Mouse (Mus musculus) adrenal gland, postnatal 10 days (tissue): Measurements from ENCODE around the gene Myf6. TPM values are rescaled to one million over a fixed set of nuclear protein-coding genes. Genes with fewer than 3 reads are reported as not detected.

Source experiments
- DNase-seq: peaks from one replicate; pipeline ENCODE4 v3.0.0; 2021; ENCODE audit warnings: mixed read lengths
- long read RNA-seq, 2 experiments: library from polyadenylated mRNA; stranded (forward); transcript quantifications; one replicate each; pipeline ENCODE4 v2.0.0; 2021
- total RNA-seq, 2 experiments: library from RNA; stranded (reverse); gene quantifications; 2 replicates each; pipeline ENCODE4 v1.2.3; 2021

The Myf6 gene
- 1 to 10 TPM; 2.4 to 9.0 TPM for total RNA-seq
- long read RNA-seq, experiment 1, partial matches to known transcripts, result 0 of 3 reads
- long read RNA-seq, experiment 1, other reads (novel, unspliced or antisense), result 0 of 3 reads
- long read RNA-seq, experiment 2, partial matches to known transcripts, result 0 of 1 reads
- long read RNA-seq, experiment 2, other reads (novel, unspliced or antisense), result 0 of 1 reads

- no peak for DNase-seq
These were observed at the start of gene Myf6 for GRCm38 (mm10) chr10:107494568-107494967. Gene Myf6 (minus strand): TSS chr10:107494737.

DNA sequence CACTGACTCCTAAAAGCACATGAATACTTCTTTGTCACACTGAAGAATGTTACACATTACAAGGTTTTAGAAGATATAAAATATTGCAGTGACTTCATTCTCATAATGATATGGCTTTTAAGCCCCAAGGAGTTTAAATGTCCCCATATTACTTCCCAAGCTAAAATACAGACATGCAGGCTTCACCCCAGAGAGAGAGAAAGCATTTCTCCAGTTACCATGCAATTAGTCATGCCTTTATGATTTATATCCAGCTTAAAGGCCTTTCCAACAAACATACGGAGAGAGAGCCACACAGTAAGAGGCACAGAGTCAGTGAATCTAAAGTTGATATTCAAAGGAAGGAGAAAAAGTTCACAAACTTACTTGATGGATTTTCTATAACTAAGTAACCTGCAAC lies 48.5 kb upstream of the Myf6 start:
- no peak for DNase-seq

DNA sequence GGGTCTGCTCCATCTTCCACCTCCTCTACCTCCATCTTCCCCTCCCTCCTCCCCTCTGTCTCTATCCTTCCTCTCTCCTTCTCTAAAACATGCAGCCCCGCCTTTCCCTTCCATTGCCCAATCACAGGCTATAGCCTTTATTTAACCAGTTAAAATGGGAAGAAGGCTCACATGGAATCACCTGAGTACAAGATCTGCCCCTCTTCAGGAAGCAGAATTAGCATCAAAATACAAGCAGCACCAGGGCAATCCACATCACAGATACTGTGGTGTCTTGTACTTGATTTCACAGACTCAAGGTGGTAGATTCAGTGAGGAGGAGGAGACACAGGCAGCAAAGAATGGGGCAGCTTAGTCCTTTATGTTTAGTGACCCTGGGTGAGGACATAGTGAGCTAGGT lies 34.2 kb upstream of the Myf6 start:
- no peak for DNase-seq

- DNase-seq, result no peak
These were observed 24.7 kb upstream of the Myf6 start for GRCm38 (mm10) chr10:107519216-107519615.

DNA sequence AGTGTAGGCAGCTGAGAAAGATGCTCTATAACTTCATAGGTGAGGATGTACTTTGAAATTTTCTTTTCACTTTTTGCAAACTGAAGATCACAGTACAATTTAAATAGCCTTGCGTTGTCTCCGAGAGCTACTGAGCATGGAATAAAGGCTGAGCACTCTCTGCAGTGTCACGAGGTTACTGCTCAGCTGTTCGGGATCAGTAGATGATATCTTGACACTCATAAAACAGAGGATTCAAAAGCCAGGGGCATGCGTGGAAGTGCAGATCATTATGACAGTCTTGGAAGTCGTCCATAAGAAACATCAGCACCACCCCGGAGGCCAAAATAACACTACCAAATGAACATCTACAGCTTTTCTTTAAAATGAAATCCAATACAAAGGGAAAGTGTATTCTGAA lies 22.1 kb upstream of the Myf6 start:
- no peak for DNase-seq

DNA sequence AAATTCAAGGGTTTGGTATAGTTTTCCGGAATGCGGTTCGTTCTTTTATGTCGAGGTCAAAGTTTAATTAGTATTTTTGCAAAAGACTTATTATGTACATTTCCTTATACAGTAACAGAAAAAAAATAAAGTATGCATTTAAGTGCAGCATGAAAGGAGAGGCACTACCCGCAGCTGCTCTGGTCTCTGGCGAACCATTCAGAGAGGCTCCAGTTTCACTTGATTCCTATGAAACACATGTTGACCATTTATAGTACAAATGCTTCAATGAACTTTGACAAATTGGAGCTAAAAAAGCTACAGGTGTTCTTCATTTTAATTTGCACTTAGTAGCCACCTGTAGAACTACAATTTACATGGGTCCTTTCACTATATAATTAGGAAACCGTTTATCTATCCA lies 20.2 kb upstream of the Myf6 start:
- DNase-seq, result no peak

GRCm38 (mm10) chr10:107506397-107506796 lies 11.9 kb upstream of the Myf6 start:
- no peak for DNase-seq

DNA sequence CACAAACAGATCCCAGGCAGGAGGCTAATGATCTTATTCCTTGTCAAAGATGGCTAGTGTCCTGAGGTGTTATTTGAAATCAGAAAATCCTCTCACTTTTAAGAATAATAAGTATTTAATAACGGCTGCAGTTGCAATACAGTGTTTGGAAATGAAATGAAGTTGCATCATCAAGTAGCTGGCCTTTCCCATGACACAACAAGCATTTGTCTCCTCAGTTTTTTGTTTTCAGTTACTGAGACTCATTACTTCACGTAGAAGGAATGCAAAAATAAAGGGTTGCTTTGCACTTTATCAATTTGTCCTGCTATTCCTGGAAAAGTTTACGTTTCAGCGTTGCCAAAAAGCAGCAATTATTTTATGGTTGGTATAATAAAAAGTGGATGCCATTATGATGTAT lies 8.9 kb upstream of the Myf6 start:
- DNase-seq, result no peak

DNA sequence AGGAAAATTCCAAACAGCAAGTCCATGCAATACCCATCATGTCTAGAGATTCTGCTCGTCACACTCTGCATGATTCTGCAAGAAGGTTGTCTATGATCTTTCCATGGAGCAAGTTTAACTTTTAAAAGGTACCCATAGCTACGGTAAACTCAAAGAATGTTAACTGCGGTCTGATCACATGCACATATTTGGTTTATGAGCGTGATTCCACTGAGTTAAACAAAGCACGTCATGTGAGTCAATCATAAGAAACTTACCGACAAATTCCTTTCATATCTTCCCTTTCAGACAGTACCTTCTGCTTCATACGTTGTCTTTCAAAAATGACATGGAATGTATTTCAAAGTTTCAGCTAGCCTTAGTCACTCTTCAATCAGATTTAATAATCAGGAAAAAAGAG lies 7.7 kb upstream of the Myf6 start:
- no peak for DNase-seq

- DNase-seq, result no peak
These were observed 5.1 kb upstream of the Myf6 start for GRCm38 (mm10) chr10:107499656-107500055.

DNA sequence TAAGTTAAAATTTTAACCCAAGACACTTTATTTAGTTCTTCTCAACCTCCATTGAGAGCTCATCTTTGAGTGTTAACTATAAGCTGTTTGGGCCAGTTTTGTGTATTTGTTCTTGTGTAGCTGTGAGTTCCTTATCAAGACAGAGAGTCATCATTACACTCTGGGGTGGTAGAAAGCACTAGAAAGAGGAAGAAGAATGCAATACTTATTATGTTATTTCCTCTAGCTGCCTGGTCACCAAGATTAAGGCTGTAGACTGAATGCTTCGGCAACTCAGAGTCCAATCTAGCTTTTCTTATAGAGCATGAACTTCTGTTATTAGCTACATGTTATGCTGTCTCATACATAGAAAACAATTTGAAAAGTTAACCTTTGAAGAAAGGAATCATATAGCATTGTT lies 1.9 kb upstream of the Myf6 start:
- no peak for DNase-seq

DNA sequence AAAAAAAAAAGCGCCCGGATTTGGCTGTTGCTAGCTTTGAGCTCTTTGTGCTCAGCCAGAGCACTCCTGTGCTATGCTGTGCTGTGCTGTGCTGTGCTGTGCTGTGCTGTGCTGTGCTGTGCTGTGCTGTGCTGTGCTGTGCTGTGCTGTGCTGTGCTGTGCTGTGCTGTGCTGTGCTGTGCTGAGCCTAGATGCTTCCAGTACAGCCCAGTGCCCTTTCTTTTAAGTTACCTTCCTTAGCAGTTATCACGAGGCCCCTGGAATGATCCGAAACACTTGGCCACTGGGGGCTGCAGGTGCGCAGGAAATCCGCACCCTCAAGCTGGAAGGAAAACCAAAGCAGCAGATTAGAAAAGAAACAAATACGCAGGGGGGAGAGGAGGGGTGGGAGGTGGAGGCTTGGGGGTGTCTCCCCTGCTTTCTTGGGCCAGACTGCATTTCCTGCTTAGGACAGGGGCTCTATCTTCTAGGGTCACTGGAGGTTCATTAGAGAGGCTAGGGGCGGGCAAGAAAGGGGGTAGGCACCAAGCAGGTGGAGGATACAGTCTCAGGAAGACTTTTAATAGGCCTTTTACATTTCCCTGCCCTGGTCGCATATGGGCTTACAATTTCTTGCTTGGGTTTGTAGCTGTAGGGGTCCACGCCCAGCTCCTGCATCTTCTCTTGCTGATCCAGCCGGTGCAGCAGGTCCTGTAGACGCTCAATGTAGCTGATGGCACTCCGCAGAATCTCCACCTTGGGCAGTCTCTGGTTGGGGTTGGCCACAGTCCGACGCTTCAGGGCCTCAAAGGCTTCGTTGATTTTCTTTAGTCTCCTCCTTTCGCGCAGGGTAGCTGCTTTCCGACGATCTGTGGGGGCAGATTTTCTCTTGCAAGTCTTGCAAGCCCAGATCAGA lies 710 bp downstream of the Myf6 start:
- no peak for DNase-seq

- no peak for DNase-seq
These were observed 1.5 kb downstream of the Myf6 start for GRCm38 (mm10) chr10:107492867-107493579.

GRCm38 (mm10) chr10:107488654-107489315 lies 5.8 kb downstream of the Myf6 start:
- DNase-seq, result no peak

- DNase-seq, result no peak
These were observed 7.8 kb downstream of the Myf6 start for GRCm38 (mm10) chr10:107486770-107487169.

DNA sequence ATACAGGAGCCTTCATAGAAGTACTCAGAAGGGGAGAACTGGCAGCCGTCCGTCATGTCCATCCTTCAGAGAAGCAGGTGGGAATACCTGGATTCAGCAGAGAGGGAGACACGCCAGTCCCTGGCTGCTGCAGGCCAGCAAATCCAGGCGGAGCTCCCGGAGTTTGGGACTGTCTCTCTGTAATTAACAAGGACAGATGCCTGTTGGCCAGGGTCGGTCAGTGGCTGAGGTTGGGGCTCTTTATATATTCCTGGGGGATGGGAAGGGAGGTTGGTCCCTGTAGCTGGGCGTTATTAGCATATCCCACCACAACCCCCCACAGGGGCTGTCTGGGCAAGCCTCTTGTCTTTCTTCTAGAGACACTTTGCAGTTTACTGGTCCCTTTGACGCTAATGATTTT lies 8.7 kb downstream of the Myf6 start, which contains the start of gene Myf5:
Gene Myf5, minus strand, starts transcription at position 265 of the 400 bp plus-strand sequence.
- DNase-seq, result no peak

- no peak for DNase-seq
These were observed 10.5 kb downstream of the Myf6 start for GRCm38 (mm10) chr10:107484050-107484449.

DNA sequence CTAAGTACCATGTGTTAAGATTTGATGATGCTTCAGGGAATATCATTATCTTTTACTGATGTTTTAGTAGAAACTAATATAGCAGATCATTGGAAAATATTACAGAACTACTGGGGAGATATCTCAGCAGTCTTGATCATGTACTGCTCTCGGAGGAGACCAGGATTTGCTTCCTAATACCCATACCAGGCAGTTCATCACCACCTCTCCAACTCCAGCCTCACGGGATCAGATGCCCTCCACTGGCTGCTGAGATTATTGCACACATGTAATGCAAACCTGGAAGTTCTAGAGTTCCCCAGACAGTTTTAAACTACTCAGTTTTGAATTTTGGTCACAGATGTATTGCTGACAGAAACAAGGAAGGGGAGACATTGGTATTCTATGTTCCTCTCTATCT lies 21.0 kb downstream of the Myf6 start:
- no peak for DNase-seq

- no peak for DNase-seq
These were observed 22.8 kb downstream of the Myf6 start for GRCm38 (mm10) chr10:107471712-107472111.

- DNase-seq, result no peak
These were observed 26.7 kb downstream of the Myf6 start for GRCm38 (mm10) chr10:107467819-107468218.

GRCm38 (mm10) chr10:107449496-107450330 lies 44.8 kb downstream of the Myf6 start:
- no peak for DNase-seq
